Mouse (Mus musculus) limb, embryonic 11.5 days (tissue): ENCODE measurements around the gene Gatad2b. TPM values are rescaled to one million over a fixed set of nuclear protein-coding genes. Genes with fewer than 3 reads are reported as not detected.
A peak's percentile ranks its signal among the peaks of the same experiment; 100 is the strongest.
"Not testable (repeated sequence)": the region's sequence is repeated elsewhere in the genome, so short reads cannot be mapped to it uniquely, and the experiment has no call there.

Source experiments
- ATAC-seq: fragments of 200-750 bp; cut with Nextera tagmentation; 2 replicates; pipeline ENCODE4 v1.8.0; 2017; ENCODE audit warnings: low read depth; ENCODE audit not compliant: insufficient number of reproducible peaks, low FRiP score, low TSS enrichment
- DNase-seq: peaks from one replicate; pipeline ENCODE4 v3.0.0-alpha.2; 2015; ENCODE audit warnings: low spot score
- H3K27ac ChIP-seq: fragments of 300-500 bp; sonication (generic); replicated peaks from 2 replicates; pipeline ENCODE4 v1.5.1; 2014; ENCODE audit warnings: low read depth, mild to moderate bottlenecking, low read length
- H3K27me3 ChIP-seq: fragments of 300-500 bp; sonication (generic); 2 replicates; pipeline ENCODE4 v1.6.1; 2014; ENCODE audit warnings: mild to moderate bottlenecking, low read length, mixed read lengths; ENCODE audit not compliant: control insufficient read depth, insufficient read depth
- H3K36me3 ChIP-seq: fragments of 300-500 bp; sonication (generic); 2 replicates; pipeline ENCODE4 v1.6.1; 2014; ENCODE audit warnings: mild to moderate bottlenecking, low read length, moderate library complexity, mixed read lengths; ENCODE audit not compliant: control insufficient read depth, insufficient read depth
- H3K4me1 ChIP-seq: fragments of 300-500 bp; sonication (generic); 2 replicates; pipeline ENCODE4 v1.6.1; 2014; ENCODE audit warnings: low read length, mixed read lengths; ENCODE audit not compliant: control insufficient read depth, insufficient read depth
- H3K4me2 ChIP-seq: fragments of 300-500 bp; sonication (generic); 2 replicates; pipeline ENCODE4 v1.6.1; 2014; ENCODE audit warnings: low read depth, mild to moderate bottlenecking, moderate library complexity; ENCODE audit not compliant: severe bottlenecking
- H3K4me3 ChIP-seq: fragments of 300-500 bp; sonication (generic); 2 replicates; pipeline ENCODE4 v1.5.1; 2014; ENCODE audit warnings: low read depth, low read length
- H3K9ac ChIP-seq: fragments of 300-500 bp; sonication (generic); 2 replicates; pipeline ENCODE4 v1.6.1; 2014; ENCODE audit warnings: mild to moderate bottlenecking, low read length
- H3K9me3 ChIP-seq: fragments of 300-500 bp; sonication (generic); 2 replicates; pipeline ENCODE4 v1.6.1; 2016; ENCODE audit warnings: low read length; ENCODE audit not compliant: control insufficient read depth
- WGBS: fragments of 180-500 bp; shearing (Covaris S2); extraction: QIAGEN DNeasy Blood & Tissue Kit; methylation state at CpG from one replicate; pipeline ENCODE4 v1.1.7; 2014; 5-methylcytosine and 5-hydroxymethylcytosine counted together
- polyA plus RNA-seq: library from polyadenylated mRNA; unstranded; fragments of >200 nt; fragmentation: Nextera tagmentation; extraction: Ambion mirVana; gene quantifications from 2 replicates; pipeline ENCODE4 v1.2.1, GENCODE M21; 2014

The Gatad2b gene
- polyA plus RNA-seq, 1 experiment from 2014 or later = 16.2 TPM

DNA sequence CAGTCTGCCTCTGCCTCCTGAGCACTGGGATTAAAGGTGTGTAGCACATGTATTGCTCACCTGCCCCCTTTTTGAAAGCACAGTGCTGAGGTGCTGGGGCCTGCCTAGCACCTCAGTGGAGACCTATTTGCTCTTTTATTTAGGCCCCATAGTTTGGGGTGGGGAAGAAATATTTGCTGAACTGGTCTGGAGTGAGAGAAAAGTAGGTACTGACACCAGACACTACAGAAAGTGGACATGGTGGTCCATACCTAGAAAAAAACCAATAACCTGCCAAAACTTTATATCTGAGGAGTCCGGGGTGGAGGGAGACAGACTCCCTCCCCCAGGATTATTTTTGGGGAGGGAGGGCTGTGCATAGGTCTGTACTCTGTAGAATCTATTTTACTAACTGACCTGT lies 39.8 kb upstream of the Gatad2b start:
- H3K27ac ChIP-seq, H3K9ac ChIP-seq, DNase-seq, H3K36me3 ChIP-seq, H3K4me1 ChIP-seq, H3K9me3 ChIP-seq, ATAC-seq, H3K27me3 ChIP-seq, H3K4me2 ChIP-seq, H3K4me3 ChIP-seq: not testable (repeated sequence)
- WGBS = 75% methylated on average over 1 of the region's 1 CpGs

DNA sequence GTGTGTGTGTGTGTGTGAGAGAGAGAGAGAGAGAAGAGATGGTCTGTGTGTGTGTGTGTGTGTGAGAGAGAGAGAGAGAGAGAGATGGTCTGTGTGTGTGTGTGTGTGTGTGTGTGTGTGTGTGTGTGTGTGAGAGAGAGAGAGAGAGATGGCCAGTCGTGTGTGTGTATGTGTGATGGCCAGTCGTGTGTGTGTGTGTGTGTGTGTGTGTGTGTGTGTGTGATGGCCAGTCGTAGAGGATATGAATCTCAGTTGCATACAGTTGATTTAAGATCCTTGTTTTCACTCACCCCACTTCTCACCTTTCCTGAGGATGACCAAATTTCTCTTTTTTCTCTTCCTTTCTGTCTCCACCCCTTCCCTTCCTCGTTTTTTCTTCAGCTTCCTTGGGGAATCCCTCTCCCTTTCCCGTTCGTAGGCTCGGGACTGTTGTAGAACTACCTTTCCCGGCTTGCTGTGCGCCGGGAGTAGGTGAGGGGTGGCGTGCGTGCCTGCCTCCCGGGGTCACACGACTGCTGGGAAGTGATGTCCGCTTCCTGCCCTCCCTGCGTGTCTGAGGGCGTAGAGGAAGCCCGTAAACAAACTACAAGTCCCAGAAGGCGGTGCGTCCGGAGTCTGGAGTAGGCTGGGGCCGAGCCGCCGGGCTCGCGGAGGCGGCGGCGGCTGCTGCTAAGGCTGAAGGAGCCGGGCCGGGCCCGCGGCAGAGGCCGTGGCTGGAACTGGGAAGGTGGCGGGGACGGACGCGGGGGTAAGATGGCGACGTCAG lies 39.1 kb upstream of the Gatad2b start, which contains the start of gene Crtc2:
Crtc2 (plus strand) TSS at position 511 of the 766 bp plus-strand sequence.
- DNase-seq (peak; percentile 97), ATAC-seq (peak; percentile 94)
- Histone ChIP-seq H3K4me2 (peak within 1 kb of the TSS; percentile 64), H3K9ac (peak within 1 kb of the TSS; percentile 76), H3K4me3 (peak within 1 kb of the TSS; percentile 73), H3K4me1 (peaks cover 1% of the 10 kb centered on the region), H3K9me3 (no peaks in the 10 kb centered on the region), H3K36me3 (peaks cover 7% of the 10 kb centered on the region), H3K27ac (peak within 1 kb of the TSS; percentile 64; the same call in 1 of the 2 replicates), H3K27me3 (no peaks in the 10 kb centered on the region)
- 2% methylated on average over 40 of the region's 40 CpGs for WGBS

DNA sequence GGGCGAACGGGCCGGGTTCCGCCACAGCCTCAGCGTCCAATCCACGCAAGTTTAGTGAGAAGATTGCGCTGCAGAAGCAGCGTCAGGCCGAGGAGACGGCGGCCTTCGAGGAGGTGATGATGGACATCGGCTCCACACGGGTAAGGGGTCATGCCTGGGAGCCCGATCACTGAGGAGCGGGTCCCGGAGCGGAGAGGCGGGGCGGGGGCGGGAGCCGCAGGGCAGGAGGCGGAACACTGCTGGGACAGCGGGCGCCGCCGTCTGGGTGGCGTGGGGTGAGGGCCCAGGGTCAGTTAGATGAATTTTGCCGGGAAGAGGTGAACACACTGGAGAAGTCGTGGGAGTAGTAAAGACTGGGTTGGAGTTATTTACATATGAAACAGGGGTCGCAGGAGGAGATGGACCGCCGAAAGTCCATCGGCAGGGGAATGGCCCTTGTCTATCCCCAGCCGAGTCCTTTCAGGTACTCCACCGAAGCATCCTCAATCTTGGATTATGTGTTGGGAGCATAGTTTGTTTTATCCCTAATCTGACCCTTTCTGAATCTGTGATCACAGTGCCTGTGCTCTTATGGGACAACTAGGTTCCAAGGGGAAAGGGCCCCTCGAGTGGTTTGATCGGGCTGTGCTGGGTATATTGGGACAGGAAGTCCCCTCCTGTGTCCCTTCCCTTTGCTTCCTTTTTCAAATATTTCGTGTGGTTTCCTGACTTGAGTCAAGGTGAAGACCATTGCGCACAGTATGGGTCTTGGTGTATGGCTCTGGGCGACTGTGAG lies 38.4 kb upstream of the Gatad2b start:
- H3K27ac ChIP-seq = peak overlapping the region; percentile 64; the same call in 1 of the 2 replicates
- ATAC-seq (peak; percentile 71), DNase-seq (no peak)
- WGBS = 1% methylated on average over 41 of the region's 41 CpGs
- H3K9ac ChIP-seq = peak overlapping the region; percentile 76
- H3K9me3 ChIP-seq = no peaks in the 10 kb centered on the region
- peak overlapping the region; percentile 73 for H3K4me3 ChIP-seq
- H3K27me3 ChIP-seq = no peaks in the 10 kb centered on the region
- H3K4me1 ChIP-seq = no peaks in the 10 kb centered on the region
- H3K36me3 ChIP-seq = peaks cover 5% of the 10 kb centered on the region
- H3K4me2 ChIP-seq = peak overlapping the region; percentile 64

DNA sequence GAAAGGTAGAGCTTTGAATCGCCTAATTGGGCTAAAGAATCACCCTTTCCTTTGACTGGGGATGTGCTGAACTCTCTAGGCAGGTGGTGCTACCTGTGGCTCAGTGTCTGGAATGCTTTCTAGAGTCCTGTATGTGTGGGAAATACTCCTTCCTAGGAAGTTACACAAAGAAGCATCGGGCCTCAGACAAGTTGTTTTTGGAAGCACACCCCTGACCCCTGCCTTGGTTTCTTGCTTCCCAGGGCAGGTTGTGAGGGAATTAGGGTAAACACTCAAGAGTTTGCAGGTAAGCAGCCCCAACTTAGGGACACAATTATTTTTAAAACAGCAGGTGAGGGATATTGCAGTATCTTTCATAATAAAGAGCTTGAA lies 37.8 kb upstream of the Gatad2b start:
- DNase-seq = no peak
- H3K4me1 ChIP-seq = no peaks in the 10 kb centered on the region
- peak overlapping the region; percentile 64 for H3K4me2 ChIP-seq
- 30% methylated on average over 2 of the region's 2 CpGs for WGBS
- H3K36me3 ChIP-seq = peaks cover 8% of the 10 kb centered on the region
- H3K9ac ChIP-seq = peak overlapping the region; percentile 76
- no peaks in the 10 kb centered on the region for H3K27me3 ChIP-seq
- H3K27ac ChIP-seq = no peak overlapping the region
- no peak for ATAC-seq
- peak overlapping the region; percentile 73 for H3K4me3 ChIP-seq
- H3K9me3 ChIP-seq = no peaks in the 10 kb centered on the region

DNA sequence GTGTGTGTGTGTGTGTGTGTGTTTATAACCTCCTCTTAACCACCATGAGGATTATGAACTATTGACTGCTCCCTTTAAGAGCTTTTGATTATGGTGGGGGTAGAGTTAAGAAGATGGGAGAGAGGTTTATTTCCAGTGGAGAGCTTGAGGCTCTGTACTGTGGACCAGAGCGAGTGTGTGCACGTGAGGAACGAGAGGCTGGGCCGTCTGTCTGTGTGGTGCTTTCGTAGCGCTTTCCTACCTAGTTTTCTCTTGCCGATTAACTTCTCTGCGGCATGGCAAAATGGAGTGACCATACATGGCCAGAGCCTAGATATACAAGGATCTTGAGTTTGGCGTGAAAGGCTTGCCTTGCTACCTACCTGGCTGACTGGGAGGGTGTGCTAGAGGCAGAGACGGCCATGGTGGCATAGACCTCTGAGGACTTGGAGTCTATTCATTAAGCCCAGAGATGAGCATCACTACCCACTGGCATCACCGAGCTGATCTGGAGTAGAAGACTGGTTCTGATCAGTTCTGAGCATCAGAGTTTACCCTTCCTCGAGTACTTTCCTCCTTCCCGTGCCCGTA lies 37.1 kb upstream of the Gatad2b start:
- 93% methylated on average over 14 of the region's 14 CpGs for WGBS
- Histone ChIP-seq H3K9ac (no peak overlapping the region), H3K27me3 (no peaks in the 10 kb centered on the region), H3K27ac (no peak overlapping the region), H3K4me2 (no peak overlapping the region), H3K4me1 (no peaks in the 10 kb centered on the region), H3K9me3 (no peaks in the 10 kb centered on the region), H3K4me3 (no peak overlapping the region), H3K36me3 (peaks cover 8% of the 10 kb centered on the region)
- DNase-seq (no peak), ATAC-seq (no peak)

DNA sequence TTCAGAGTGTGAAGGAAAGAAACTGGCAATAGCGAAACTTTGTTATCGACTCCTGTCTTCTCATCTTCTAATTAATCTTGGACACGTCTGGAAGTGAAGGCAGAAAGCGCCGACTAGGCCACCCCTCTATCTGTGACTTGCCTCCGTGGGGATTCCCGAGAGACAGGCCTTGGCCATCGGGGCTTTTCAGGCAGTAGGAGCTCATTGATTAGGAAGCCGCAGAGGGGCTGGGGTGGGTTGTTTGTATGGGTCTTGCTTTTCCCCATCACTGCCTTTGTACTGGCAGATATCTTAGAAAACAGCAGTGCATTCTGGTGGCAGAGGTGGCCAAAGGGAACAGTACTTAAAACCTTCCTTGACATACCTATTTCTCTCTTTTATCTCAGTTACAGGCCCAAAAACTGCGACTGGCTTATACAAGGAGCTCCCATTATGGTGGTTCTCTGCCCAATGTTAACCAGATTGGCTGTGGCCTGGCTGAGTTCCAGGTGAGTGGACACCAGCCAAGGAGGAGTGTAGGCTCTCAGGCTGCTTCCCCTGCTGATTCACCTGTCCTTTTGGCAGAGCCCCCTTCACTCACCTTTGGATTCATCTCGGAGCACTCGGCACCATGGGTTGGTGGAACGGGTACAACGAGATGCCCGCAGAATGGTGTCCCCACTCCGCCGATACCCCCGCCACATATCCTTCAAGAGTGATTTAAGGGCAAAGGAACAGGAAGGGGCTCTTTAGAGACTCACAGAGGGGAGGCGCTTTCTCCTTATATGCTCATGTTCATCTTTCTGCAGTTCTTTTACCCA lies 36.0 kb upstream of the Gatad2b start:
- H3K9ac ChIP-seq = no peak overlapping the region
- H3K27me3 ChIP-seq = no peaks in the 10 kb centered on the region
- H3K27ac ChIP-seq = no peak overlapping the region
- H3K36me3 ChIP-seq = peaks cover 5% of the 10 kb centered on the region; the same call in 1 of the 2 replicates
- H3K4me1 ChIP-seq = no peaks in the 10 kb centered on the region
- no peak overlapping the region for H3K4me3 ChIP-seq
- no peaks in the 10 kb centered on the region for H3K9me3 ChIP-seq
- no peak overlapping the region for H3K4me2 ChIP-seq
- ATAC-seq = no peak
- DNase-seq = no peak
- 93% methylated on average over 19 of the region's 19 CpGs for WGBS

DNA sequence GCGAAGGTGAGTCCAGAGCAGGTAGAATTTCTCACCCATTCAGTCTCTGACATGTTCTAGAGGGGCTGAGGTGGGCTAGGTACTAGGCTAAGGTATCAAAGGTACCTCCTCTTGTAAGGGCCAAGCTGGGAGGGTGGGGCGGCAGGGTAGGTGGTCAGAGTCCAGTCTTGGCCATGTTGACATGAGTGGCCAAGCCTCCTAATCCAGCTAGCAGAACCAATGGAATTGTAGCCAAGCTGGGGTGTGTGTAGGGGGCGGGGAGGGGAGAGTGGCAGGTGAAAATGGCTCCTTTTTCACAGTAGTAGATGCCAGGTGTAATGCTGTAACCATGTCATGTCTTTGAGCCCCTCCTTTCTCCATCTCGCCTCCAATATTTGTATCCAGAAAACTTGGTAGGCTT lies 34.5 kb upstream of the Gatad2b start:
- H3K27me3 ChIP-seq = no peaks in the 10 kb centered on the region
- no peak overlapping the region for H3K4me3 ChIP-seq
- H3K4me2 ChIP-seq = no peak overlapping the region
- DNase-seq (no peak), ATAC-seq (no peak)
- WGBS = 94% methylated on average over 4 of the region's 4 CpGs
- peaks cover 8% of the 10 kb centered on the region for H3K36me3 ChIP-seq
- no peak overlapping the region for H3K27ac ChIP-seq
- no peak overlapping the region for H3K9ac ChIP-seq
- H3K9me3 ChIP-seq = no peaks in the 10 kb centered on the region
- H3K4me1 ChIP-seq = no peaks in the 10 kb centered on the region
